Mouse (Mus musculus) lung, postnatal 0 days (tissue): ENCODE measurements around the gene Nhlrc2. TPM values are rescaled to one million over a fixed set of nuclear protein-coding genes. Genes with fewer than 3 reads are reported as not detected.

Experiments
- ATAC-seq: fragments of 200-750 bp; cut with Nextera tagmentation; 2 replicates; pipeline ENCODE4 v1.8.0; 2017; ENCODE audit warnings: moderate library complexity
- DNase-seq: peaks from one replicate; pipeline ENCODE4 v3.0.0-alpha.2; 2016; ENCODE audit warnings: low spot score
- H3K27ac ChIP-seq: fragments of 300-500 bp; sonication (generic); 2 replicates; pipeline ENCODE4 v1.5.1; 2014; ENCODE audit warnings: antibody characterized with exemption, mild to moderate bottlenecking, low read length, mixed read lengths
- H3K27me3 ChIP-seq: fragments of 300-500 bp; sonication (generic); replicated peaks from 2 replicates; pipeline ENCODE4 v1.6.1; 2014; ENCODE audit warnings: low read length, mixed read lengths; ENCODE audit not compliant: insufficient read depth
- H3K36me3 ChIP-seq: fragments of 300-500 bp; sonication (generic); 2 replicates; pipeline ENCODE4 v1.6.1; 2014; ENCODE audit warnings: low read length, mixed read lengths; ENCODE audit not compliant: insufficient read depth
- H3K4me1 ChIP-seq: fragments of 300-500 bp; sonication (generic); 2 replicates; pipeline ENCODE4 v1.6.1; 2014; ENCODE audit warnings: antibody characterized with exemption, low read depth, low read length, mixed read lengths; ENCODE audit not compliant: insufficient read depth
- H3K4me2 ChIP-seq: fragments of 300-500 bp; sonication (generic); replicated peaks from 2 replicates; pipeline ENCODE4 v1.6.1; 2014; ENCODE audit warnings: low read depth, mild to moderate bottlenecking, low read length, moderate library complexity, mixed read lengths
- H3K4me3 ChIP-seq: fragments of 300-500 bp; sonication (generic); 2 replicates; pipeline ENCODE4 v1.5.1; 2014; ENCODE audit warnings: low read depth, low read length
- H3K9ac ChIP-seq: fragments of 300-500 bp; sonication (generic); replicated peaks from 2 replicates; pipeline ENCODE4 v1.6.1; 2014; ENCODE audit warnings: low read depth, mild to moderate bottlenecking
- H3K9me3 ChIP-seq: fragments of 300-500 bp; sonication (generic); 2 replicates; pipeline ENCODE4 v1.6.1; 2016; ENCODE audit warnings: low read length, mixed read lengths
- CTCF ChIP-seq: IDR thresholded peaks from 2 replicates; pipeline ENCODE4 v1.5.1; 2016; ENCODE audit warnings: antibody characterized with exemption, mild to moderate bottlenecking
- EP300 ChIP-seq: IDR thresholded peaks from 2 replicates; pipeline ENCODE4 v1.6.1; 2016; ENCODE audit warnings: antibody characterized with exemption, mild to moderate bottlenecking, control low read depth
- WGBS: fragments of 180-500 bp; shearing (Covaris S2); extraction: QIAGEN DNeasy Blood & Tissue Kit; methylation state at CpG from one replicate; pipeline ENCODE4 v1.1.7; 2014; 5-methylcytosine and 5-hydroxymethylcytosine counted together
- polyA plus RNA-seq: library from polyadenylated mRNA; unstranded; fragments of >200 nt; fragmentation: Nextera tagmentation; extraction: Ambion mirVana; gene quantifications from 2 replicates; pipeline ENCODE4 v1.2.1, GENCODE M21; 2015

The Nhlrc2 gene
- polyA plus RNA-seq, 1 experiment from 2014 or later: 15.4 TPM

DNA sequence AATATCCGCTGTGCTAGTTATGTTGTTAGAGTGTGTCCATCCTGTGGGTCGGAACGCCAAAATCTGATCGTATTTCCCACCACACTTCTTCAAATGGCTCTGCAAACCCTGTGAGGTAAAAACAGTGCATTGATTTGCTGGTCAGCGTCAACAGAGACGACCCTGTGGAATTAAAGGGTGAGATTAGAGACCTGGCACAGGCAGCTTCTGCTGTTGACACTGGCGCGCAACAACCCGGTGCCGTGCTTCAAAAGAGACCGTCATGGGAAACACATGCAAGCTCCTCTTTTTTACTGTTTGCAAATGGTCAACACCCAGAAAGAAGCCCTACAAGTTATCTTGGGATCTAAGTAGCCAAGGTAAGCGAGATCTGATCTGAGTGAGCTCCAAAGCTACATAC lies 16.8 kb upstream of the Nhlrc2 start:
- Histone ChIP-seq H3K4me1 (peaks cover 4% of the 10 kb centered on the region), H3K4me2 (no peak overlapping the region), H3K27me3 (no peaks in the 10 kb centered on the region), H3K36me3 (no peaks in the 10 kb centered on the region), H3K4me3 (no peak overlapping the region), H3K27ac (no peak overlapping the region), H3K9ac (no peak overlapping the region), H3K9me3 (no peaks in the 10 kb centered on the region)
- ATAC-seq (no peak), DNase-seq (no peak)
- no peak for TF ChIP-seq EP300
- TF ChIP-seq CTCF: no peak
- 74% methylated on average over 12 of the region's 12 CpGs for WGBS

DNA sequence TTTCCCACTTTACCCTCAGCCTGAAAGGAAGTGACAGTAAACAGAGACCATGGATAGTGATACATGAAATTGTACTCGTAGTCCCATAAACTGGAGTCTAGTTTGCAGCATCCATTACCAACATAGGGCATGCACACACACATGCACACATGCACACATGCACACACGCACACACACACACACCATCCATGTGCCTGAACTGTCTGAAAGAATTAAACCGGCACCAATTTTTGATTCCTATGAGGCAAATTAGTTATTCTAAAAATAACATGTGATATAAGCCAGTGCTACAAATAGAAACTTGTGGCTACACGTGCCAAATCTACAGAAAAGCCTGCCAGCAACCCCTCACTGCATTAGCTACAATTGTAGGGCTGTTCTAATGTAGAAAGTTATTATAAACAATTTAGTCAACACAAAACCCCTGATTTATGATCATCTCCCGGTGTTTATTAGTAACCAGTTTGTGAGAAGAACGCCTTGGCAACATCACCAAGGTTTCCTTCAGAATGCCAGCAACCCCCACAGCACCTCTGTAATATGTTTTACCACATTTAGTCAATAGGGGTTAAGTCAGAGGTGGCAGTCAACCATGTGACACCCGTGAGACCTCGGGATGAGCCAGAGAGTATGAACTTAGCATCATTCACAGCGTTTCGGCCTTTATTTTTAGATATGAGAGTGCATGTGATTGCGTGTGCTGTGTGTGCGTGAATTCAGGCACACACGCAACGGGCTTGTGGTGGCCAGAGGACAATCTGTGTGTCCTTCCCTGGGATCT lies 14.6 kb upstream of the Nhlrc2 start:
- no peaks in the 10 kb centered on the region for H3K27me3 ChIP-seq
- 0 out of 2 replicates have a peak overlapping the region, but pooled peaks have one; percentile 20 for H3K27ac ChIP-seq
- ATAC-seq (peak; percentile 37; the same call in 1 of the 2 replicates), DNase-seq (peak; percentile 71)
- WGBS: 57% methylated on average over 14 of the region's 14 CpGs
- no peak overlapping the region for H3K4me3 ChIP-seq
- H3K9ac ChIP-seq: no peak overlapping the region
- TF ChIP-seq CTCF: no peak; the same call in 1 of the 2 replicates
- no peak for TF ChIP-seq EP300
- H3K9me3 ChIP-seq: no peaks in the 10 kb centered on the region
- H3K4me1 ChIP-seq: peaks cover 4% of the 10 kb centered on the region
- H3K4me2 ChIP-seq: no peak overlapping the region
- no peaks in the 10 kb centered on the region for H3K36me3 ChIP-seq

DNA sequence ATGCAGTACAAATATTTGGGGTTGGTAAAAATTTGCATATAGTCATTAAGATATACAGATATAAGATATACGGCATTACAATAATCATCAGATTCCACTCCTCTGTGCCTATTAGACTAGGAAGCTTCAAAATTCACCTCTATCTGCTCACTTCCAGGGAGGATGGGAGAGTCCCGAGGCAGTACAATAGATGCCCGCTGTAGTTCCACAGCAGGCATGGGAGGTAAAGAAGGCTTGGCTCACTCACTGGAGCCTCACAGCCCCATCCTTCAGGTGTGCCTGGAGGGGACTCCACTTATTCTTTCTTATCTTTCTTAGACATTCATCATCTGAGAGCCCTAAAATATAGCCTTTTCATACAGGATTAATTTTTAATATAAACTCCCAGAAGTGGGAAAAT lies 13.7 kb upstream of the Nhlrc2 start:
- WGBS: 81% methylated on average over 3 of the region's 3 CpGs
- Histone ChIP-seq H3K4me1 (peaks cover 4% of the 10 kb centered on the region), H3K27ac (no peak overlapping the region), H3K9ac (no peak overlapping the region), H3K27me3 (no peaks in the 10 kb centered on the region), H3K4me3 (no peak overlapping the region), H3K9me3 (no peaks in the 10 kb centered on the region), H3K36me3 (no peaks in the 10 kb centered on the region), H3K4me2 (no peak overlapping the region)
- DNase-seq: no peak
- TF ChIP-seq CTCF (no peak), EP300 (no peak)
- no peak for ATAC-seq

DNA sequence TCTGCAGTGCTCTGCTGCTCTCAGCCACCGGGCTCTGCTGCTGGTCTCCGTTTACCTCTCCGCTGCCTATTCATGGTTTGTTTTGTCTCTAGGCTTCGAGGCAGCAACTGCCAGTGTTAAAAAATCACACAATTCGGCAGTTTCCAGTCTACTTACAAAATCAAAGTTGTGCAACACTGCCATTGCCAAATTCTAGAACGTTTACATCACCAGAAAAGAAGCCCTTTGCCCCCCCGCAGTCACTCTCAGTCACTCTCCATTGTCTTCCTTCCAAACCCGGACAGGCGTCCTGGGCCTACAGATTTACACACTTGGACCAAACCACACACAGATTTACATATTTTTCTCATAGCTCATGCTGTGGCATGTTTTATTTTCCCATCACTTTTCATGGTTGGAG lies 13.0 kb upstream of the Nhlrc2 start:
- Histone ChIP-seq H3K4me1 (peaks cover 4% of the 10 kb centered on the region), H3K9ac (no peak overlapping the region), H3K4me3 (no peak overlapping the region), H3K4me2 (no peak overlapping the region), H3K36me3 (no peaks in the 10 kb centered on the region), H3K27ac (peak overlapping the region; percentile 55), H3K9me3 (no peaks in the 10 kb centered on the region), H3K27me3 (no peaks in the 10 kb centered on the region)
- DNase-seq: peak; percentile 90
- 43% methylated on average over 9 of the region's 9 CpGs for WGBS
- peak; percentile 69 for TF ChIP-seq EP300
- TF ChIP-seq CTCF: no peak
- ATAC-seq: peak; percentile 57

DNA sequence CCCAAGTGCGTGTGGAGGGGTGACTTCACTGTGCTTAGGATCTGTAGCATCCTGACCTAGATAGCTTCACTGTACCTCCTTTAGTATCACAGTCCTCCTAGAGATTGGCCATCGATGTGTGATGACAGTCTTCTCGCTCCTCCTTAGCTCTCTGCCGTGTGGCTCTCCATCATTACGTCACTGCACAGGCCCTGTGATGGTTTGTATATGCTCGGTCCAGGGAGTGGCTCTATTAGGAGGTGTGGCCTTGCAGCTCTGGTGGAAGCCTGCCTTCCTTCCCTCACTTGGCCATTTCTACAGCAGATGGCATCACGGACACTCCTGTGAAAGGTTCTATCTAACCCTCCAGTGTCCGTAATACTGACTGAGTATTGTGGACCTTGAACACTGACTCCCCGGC lies 12.3 kb upstream of the Nhlrc2 start:
- Histone ChIP-seq H3K27ac (no peak overlapping the region), H3K4me2 (no peak overlapping the region), H3K4me1 (peaks cover 4% of the 10 kb centered on the region), H3K27me3 (no peaks in the 10 kb centered on the region), H3K9ac (no peak overlapping the region), H3K9me3 (no peaks in the 10 kb centered on the region), H3K36me3 (no peaks in the 10 kb centered on the region), H3K4me3 (no peak overlapping the region)
- TF ChIP-seq CTCF (no peak), EP300 (no peak)
- DNase-seq: no peak
- 82% methylated on average over 9 of the region's 9 CpGs for WGBS
- ATAC-seq: no peak

DNA sequence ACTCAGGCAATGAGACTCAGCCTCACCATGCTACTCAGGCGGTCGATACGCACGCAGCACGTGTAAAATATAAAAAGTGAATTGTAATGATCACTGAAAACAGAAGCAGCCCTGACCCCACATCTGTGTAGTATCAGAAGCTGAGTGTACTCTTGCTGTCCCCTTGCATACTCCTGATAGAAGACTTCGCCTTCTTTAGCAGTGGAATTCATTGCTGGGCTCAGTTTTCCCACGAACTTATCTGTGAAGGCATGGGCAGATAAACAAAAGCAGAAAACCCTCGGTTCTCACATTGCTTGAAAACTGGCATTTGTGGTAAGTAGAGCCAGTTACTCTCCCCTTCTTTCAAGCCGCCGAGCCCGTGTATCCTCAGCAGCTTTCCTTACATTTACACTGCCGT lies 4.7 kb upstream of the Nhlrc2 start:
- Histone ChIP-seq H3K27me3 (no peaks in the 10 kb centered on the region), H3K27ac (no peak overlapping the region), H3K9ac (no peak overlapping the region), H3K4me3 (no peak overlapping the region), H3K4me1 (no peaks in the 10 kb centered on the region; the same call in 1 of the 2 replicates), H3K9me3 (no peaks in the 10 kb centered on the region), H3K36me3 (peaks cover 5% of the 10 kb centered on the region; the same call in 1 of the 2 replicates), H3K4me2 (no peak overlapping the region)
- ATAC-seq (no peak), DNase-seq (no peak)
- 87% methylated on average over 12 of the region's 12 CpGs for WGBS
- TF ChIP-seq CTCF (no peak), EP300 (no peak)
